Mouse (Mus musculus) megakaryocyte, embryonic 14.5 days (primary cell): Measurements from ENCODE around the gene Sphkap. TPM values are rescaled to one million over a fixed set of nuclear protein-coding genes. Genes with fewer than 3 reads are reported as not detected.

ENCODE experiments used
- H3K27me3 ChIP-seq: replicated peaks from 2 replicates; pipeline ENCODE3; 2012; ENCODE audit warnings: inconsistent platforms
- H3K36me3 ChIP-seq: replicated peaks from 2 replicates; pipeline ENCODE3; 2012; ENCODE audit warnings: low read length, inconsistent platforms, mixed read lengths
- H3K4me1 ChIP-seq: 2 replicates; pipeline ENCODE4 v1.6.1; 2012; ENCODE audit warnings: inconsistent platforms
- H3K4me3 ChIP-seq: replicated peaks from 2 replicates; pipeline ENCODE3; 2012; ENCODE audit warnings: moderate library complexity, mild to moderate bottlenecking, inconsistent platforms
- H3K9me3 ChIP-seq: 2 replicates; pipeline ENCODE4 v1.6.1; 2012; ENCODE audit warnings: inconsistent platforms
- FLI1 ChIP-seq: IDR thresholded peaks from 2 replicates; pipeline ENCODE4 v1.6.1; 2012; ENCODE audit warnings: low read length, inconsistent platforms, mixed read lengths
- GATA1 ChIP-seq: IDR thresholded peaks from 3 replicates; pipeline ENCODE4 v1.6.1; 2012; ENCODE audit warnings: mixed read lengths, low read length, inconsistent platforms, borderline replicate concordance
- polyA plus RNA-seq: library from polyadenylated mRNA; stranded (reverse); fragments of >175 nt; gene quantifications from 2 replicates; pipeline ENCODE4 v1.2.3, GENCODE M21; 2012; ENCODE audit warnings: low replicate concordance; ENCODE audit not compliant: insufficient read depth

Gene Sphkap
- polyA plus RNA-seq, 1 experiment = not detected

GRCm38 (mm10) chr1:83377404-83377803 lies 30.6 kb downstream of the Sphkap start:
- TF ChIP-seq GATA1 (no peak), FLI1 (no peak)
- Histone ChIP-seq H3K4me3 (no peak overlapping the region), H3K4me1 (no peaks in the 10 kb centered on the region), H3K27me3 (no peaks in the 10 kb centered on the region), H3K9me3 (peaks cover 3% of the 10 kb centered on the region; the same call in 1 of the 2 replicates), H3K36me3 (no peaks in the 10 kb centered on the region)

GRCm38 (mm10) chr1:83366456-83366855 lies 41.5 kb downstream of the Sphkap start:
- H3K27me3 ChIP-seq = no peaks in the 10 kb centered on the region
- H3K4me3 ChIP-seq = no peak overlapping the region
- H3K36me3 ChIP-seq = no peaks in the 10 kb centered on the region
- H3K4me1 ChIP-seq = no peaks in the 10 kb centered on the region
- TF ChIP-seq FLI1 = no peak
- no peak for TF ChIP-seq GATA1
- peaks cover 13% of the 10 kb centered on the region; the same call in 1 of the 2 replicates for H3K9me3 ChIP-seq

- peaks cover 5% of the 10 kb centered on the region; the same call in 1 of the 2 replicates for H3K9me3 ChIP-seq
- no peaks in the 10 kb centered on the region for H3K36me3 ChIP-seq
- H3K4me1 ChIP-seq = no peaks in the 10 kb centered on the region
- no peak overlapping the region for H3K4me3 ChIP-seq
- H3K27me3 ChIP-seq = no peaks in the 10 kb centered on the region
- TF ChIP-seq GATA1 (no peak), FLI1 (no peak)
Measured at GRCm38 (mm10) chr1:83362168-83362567, 45.8 kb downstream of the Sphkap start.

- Histone ChIP-seq H3K4me3 (no peak overlapping the region), H3K36me3 (no peaks in the 10 kb centered on the region), H3K27me3 (no peaks in the 10 kb centered on the region), H3K9me3 (0 out of 2 replicates have a peak, but pooled peaks cover 14% of the 10 kb centered on the region), H3K4me1 (no peaks in the 10 kb centered on the region)
- no peak for TF ChIP-seq GATA1
- TF ChIP-seq FLI1 = no peak
Measured at GRCm38 (mm10) chr1:83346453-83346852, 61.5 kb downstream of the Sphkap start.

- no peak for TF ChIP-seq FLI1
- TF ChIP-seq GATA1 = no peak
- no peak overlapping the region for H3K4me3 ChIP-seq
- H3K4me1 ChIP-seq = no peaks in the 10 kb centered on the region
- 0 out of 2 replicates have a peak, but pooled peaks cover 14% of the 10 kb centered on the region for H3K9me3 ChIP-seq
- H3K27me3 ChIP-seq = no peaks in the 10 kb centered on the region
- no peaks in the 10 kb centered on the region for H3K36me3 ChIP-seq
Measured at GRCm38 (mm10) chr1:83345572-83345971, 62.4 kb downstream of the Sphkap start.

GRCm38 (mm10) chr1:83345069-83345468 lies 62.9 kb downstream of the Sphkap start:
- Histone ChIP-seq H3K9me3 (0 out of 2 replicates have a peak, but pooled peaks cover 12% of the 10 kb centered on the region), H3K36me3 (no peaks in the 10 kb centered on the region), H3K27me3 (no peaks in the 10 kb centered on the region), H3K4me1 (no peaks in the 10 kb centered on the region), H3K4me3 (no peak overlapping the region)
- TF ChIP-seq FLI1 = no peak
- no peak for TF ChIP-seq GATA1

GRCm38 (mm10) chr1:83342726-83343250 lies 65.2 kb downstream of the Sphkap start:
- TF ChIP-seq GATA1 (no peak), FLI1 (no peak)

GRCm38 (mm10) chr1:83339358-83339757 lies 68.6 kb downstream of the Sphkap start:
- H3K9me3 ChIP-seq = peaks cover 14% of the 10 kb centered on the region
- TF ChIP-seq FLI1 (no peak), GATA1 (no peak)
- H3K4me1 ChIP-seq = no peaks in the 10 kb centered on the region
- H3K4me3 ChIP-seq = no peak overlapping the region
- no peaks in the 10 kb centered on the region for H3K36me3 ChIP-seq
- H3K27me3 ChIP-seq = no peaks in the 10 kb centered on the region

More at GRCm38 (mm10) chr1:83342726-83343250, 65.2 kb downstream of the Sphkap start:
- no peaks in the 10 kb centered on the region for H3K27me3 ChIP-seq
- H3K36me3 ChIP-seq = no peaks in the 10 kb centered on the region
- H3K9me3 ChIP-seq = 0 out of 2 replicates have a peak, but pooled peaks cover 10% of the 10 kb centered on the region
- H3K4me1 ChIP-seq = no peaks in the 10 kb centered on the region
- no peak overlapping the region for H3K4me3 ChIP-seq

- TF ChIP-seq GATA1 (no peak), FLI1 (no peak)
- Histone ChIP-seq H3K36me3 (no peaks in the 10 kb centered on the region), H3K4me1 (no peaks in the 10 kb centered on the region), H3K27me3 (no peaks in the 10 kb centered on the region), H3K4me3 (no peak overlapping the region), H3K9me3 (peaks cover 20% of the 10 kb centered on the region)
Measured at GRCm38 (mm10) chr1:83316917-83317316, 91.1 kb downstream of the Sphkap start.

GRCm38 (mm10) chr1:83315146-83315545 lies 92.9 kb downstream of the Sphkap start:
- TF ChIP-seq GATA1 (no peak), FLI1 (no peak)
- H3K36me3 ChIP-seq = no peaks in the 10 kb centered on the region
- no peaks in the 10 kb centered on the region for H3K4me1 ChIP-seq
- peaks cover 25% of the 10 kb centered on the region for H3K9me3 ChIP-seq
- no peaks in the 10 kb centered on the region for H3K27me3 ChIP-seq
- peak overlapping the region; percentile 64 for H3K4me3 ChIP-seq
